Mouse (Mus musculus): ENCODE data around the gene Hoxb3. TPM values are rescaled to one million over a fixed set of nuclear protein-coding genes. Genes with fewer than 3 reads are reported as not detected.
A peak's percentile ranks its signal among the peaks of the same experiment; 100 is the strongest.

Gene Hoxb3
- polyA plus RNA-seq, 1 experiment from 2014 or later: 14.5 TPM

GRCm38 (mm10) chr11:96342576-96342930 is 19.4 kb downstream of the Hoxb3 start:
- WGBS: under 1% methylated on average over 4 of the region's 4 CpGs
- ATAC-seq (ENCODE audit: low FRiP score): no peak
- peak overlapping the region; percentile 83 for H3K4me2 ChIP-seq
- peaks cover 13% of the 10 kb centered on the region for H3K36me3 ChIP-seq
- H3K4me3 ChIP-seq: peak overlapping the region; percentile 57
- peaks cover 73% of the 10 kb centered on the region for H3K27me3 ChIP-seq
- peaks cover 67% of the 10 kb centered on the region for H3K4me1 ChIP-seq (replicated peaks)
- no peaks in the 10 kb centered on the region for H3K9me3 ChIP-seq
- H3K27ac ChIP-seq: peak overlapping the region; percentile 100
- peak overlapping the region; percentile 99 for H3K9ac ChIP-seq

DNA sequence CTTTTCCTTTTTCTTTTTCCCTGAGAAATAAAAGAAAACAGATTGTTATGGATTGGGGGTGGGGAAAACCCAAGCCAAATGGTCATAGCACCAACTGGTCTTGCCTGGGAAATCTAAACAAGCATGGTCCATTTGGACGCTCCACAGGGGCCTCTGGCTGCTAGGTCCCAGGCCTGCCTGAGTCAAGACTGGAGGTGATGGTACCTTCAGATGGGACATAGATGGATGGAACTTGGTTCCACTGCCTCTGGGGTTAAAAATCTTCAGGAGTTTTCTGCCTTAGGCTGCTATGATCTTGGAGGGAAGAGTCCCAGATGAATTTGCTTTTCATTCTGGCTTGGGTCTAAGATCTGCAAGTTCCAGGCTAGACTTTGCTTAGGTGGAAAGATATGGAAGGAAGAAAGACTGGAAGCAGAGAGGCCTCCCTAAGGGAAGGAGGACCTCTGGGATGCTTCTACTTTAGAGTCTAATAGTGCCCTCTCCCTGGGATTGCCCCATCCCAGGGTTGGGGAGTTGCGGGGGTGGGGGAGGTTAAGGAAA is 20.1 kb downstream of the Hoxb3 start:
- Histone ChIP-seq H3K4me1 (replicated peaks) (peaks cover 69% of the 10 kb centered on the region), H3K36me3 (peaks cover 13% of the 10 kb centered on the region), H3K9me3 (no peaks in the 10 kb centered on the region), H3K4me2 (peak overlapping the region; percentile 83), H3K27ac (peak overlapping the region; percentile 100), H3K9ac (peak overlapping the region; percentile 99), H3K4me3 (peak overlapping the region; percentile 57), H3K27me3 (peaks cover 69% of the 10 kb centered on the region)
- no peak for ATAC-seq (ENCODE audit: low FRiP score)
- WGBS: 10% methylated on average over 2 of the region's 2 CpGs

DNA sequence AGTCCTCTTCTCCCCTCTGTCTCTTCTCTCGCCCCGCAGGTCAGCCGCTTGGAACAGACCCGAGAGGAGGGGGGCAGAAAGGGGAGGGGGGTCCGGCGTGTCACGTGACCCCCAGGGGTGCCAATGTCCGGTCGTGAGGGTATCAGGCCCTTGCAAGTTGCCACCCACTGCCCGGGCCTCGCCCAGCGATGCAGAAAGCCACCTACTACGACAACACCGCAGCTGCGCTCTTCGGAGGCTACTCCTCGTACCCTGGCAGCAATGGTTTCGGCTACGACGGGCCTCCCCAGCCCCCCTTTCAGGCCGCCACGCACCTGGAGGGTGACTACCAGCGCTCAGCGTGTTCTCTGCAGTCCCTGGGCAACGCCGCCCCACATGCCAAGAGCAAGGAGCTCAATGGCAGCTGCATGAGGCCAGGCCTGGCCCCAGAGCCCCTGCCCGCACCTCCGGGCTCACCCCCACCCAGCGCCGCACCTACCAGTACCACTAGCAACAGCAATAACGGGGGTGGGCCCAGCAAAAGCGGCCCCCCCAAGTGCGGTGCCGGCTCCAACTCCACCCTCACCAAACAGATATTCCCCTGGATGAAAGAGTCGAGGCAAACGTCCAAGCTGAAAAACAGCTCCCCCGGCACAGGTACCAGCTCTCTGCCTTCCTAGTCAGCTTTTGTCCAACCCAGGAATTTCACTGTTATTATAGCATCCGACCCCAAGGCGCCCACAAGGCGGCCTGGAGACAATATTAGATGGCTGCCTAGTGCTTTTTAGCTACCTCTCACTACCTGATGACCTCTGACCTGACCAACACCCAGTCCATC is 21.1 kb downstream of the Hoxb3 start:
- WGBS: 3% methylated on average over 39 of the region's 40 CpGs
- Histone ChIP-seq H3K9me3 (no peaks in the 10 kb centered on the region), H3K4me1 (replicated peaks) (peaks cover 69% of the 10 kb centered on the region), H3K27ac (peak overlapping the region; percentile 100), H3K4me3 (peak overlapping the region; percentile 57), H3K27me3 (peaks cover 62% of the 10 kb centered on the region), H3K36me3 (peaks cover 13% of the 10 kb centered on the region), H3K9ac (peak overlapping the region; percentile 99), H3K4me2 (peak overlapping the region; percentile 83)
- ATAC-seq (ENCODE audit: low FRiP score): no peak

- Histone ChIP-seq H3K9me3 (no peaks in the 10 kb centered on the region), H3K27me3 (peaks cover 62% of the 10 kb centered on the region), H3K9ac (peak overlapping the region; percentile 99), H3K4me1 (replicated peaks) (peaks cover 70% of the 10 kb centered on the region), H3K27ac (peak overlapping the region; percentile 100), H3K36me3 (peaks cover 13% of the 10 kb centered on the region), H3K4me3 (peak overlapping the region; percentile 57), H3K4me2 (peak overlapping the region; percentile 83)
- ATAC-seq (ENCODE audit: low FRiP score): no peak
- 0% methylated on average over 6 of the region's 6 CpGs for WGBS
Observed at GRCm38 (mm10) chr11:96344878-96345159, 21.7 kb downstream of the Hoxb3 start.

- no peak for ATAC-seq (ENCODE audit: low FRiP score)
- Histone ChIP-seq H3K9ac (peak overlapping the region; percentile 99), H3K9me3 (no peaks in the 10 kb centered on the region), H3K4me2 (peak overlapping the region; percentile 83), H3K4me3 (peak overlapping the region; percentile 57), H3K27ac (peak overlapping the region; percentile 100), H3K27me3 (peaks cover 62% of the 10 kb centered on the region), H3K4me1 (replicated peaks) (peaks cover 70% of the 10 kb centered on the region), H3K36me3 (peaks cover 13% of the 10 kb centered on the region)
- under 1% methylated on average over 35 of the region's 56 CpGs for WGBS
Observed at GRCm38 (mm10) chr11:96345220-96345892, 22.2 kb downstream of the Hoxb3 start.

DNA sequence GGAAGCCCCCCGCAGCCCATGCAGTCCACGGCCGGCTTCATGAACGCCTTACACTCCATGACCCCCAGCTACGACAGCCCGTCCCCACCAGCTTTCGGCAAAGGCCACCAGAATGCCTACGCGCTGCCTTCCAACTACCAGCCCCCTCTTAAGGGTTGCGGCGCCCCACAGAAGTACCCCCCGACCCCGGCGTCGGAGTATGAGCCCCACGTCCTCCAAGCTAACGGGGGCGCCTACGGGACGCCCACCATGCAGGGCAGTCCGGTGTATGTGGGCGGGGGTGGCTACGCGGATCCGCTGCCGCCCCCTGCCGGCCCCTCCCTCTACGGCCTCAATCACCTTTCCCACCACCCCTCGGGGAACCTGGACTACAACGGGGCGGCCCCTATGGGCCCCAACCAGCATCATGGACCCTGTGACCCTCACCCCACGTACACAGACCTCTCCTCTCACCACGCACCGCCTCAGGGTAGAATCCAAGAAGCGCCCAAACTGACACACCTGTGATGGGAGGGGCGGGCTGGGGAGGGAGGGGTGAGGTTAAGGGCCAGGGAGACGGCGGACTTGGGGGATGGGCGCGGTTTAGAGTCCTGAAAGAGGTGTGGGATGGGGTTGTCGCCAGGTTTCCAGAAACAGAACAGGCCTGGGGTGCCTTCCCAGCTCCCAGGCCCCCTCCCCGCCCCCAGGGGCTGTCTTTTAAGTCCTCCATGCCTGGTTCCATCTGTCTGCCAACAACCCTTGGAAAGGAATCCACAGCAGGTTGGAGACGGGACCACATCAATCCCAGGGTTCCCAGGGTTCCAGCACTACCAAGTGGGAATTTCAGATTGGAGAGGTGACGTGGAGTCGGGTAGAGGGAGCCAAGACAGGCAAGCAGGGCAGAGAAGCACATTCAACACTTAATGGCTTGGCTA is 23.0 kb downstream of the Hoxb3 start:
- peak overlapping the region; percentile 83 for H3K4me2 ChIP-seq
- peak overlapping the region; percentile 100 for H3K27ac ChIP-seq
- WGBS: 2% methylated on average over 45 of the region's 45 CpGs
- H3K27me3 ChIP-seq: peaks cover 62% of the 10 kb centered on the region
- no peak for ATAC-seq (ENCODE audit: low FRiP score)
- H3K4me3 ChIP-seq: peak overlapping the region; percentile 57
- H3K36me3 ChIP-seq: peaks cover 13% of the 10 kb centered on the region
- peaks cover 77% of the 10 kb centered on the region for H3K4me1 ChIP-seq (replicated peaks)
- H3K9ac ChIP-seq: peak overlapping the region; percentile 99
- H3K9me3 ChIP-seq: no peaks in the 10 kb centered on the region

DNA sequence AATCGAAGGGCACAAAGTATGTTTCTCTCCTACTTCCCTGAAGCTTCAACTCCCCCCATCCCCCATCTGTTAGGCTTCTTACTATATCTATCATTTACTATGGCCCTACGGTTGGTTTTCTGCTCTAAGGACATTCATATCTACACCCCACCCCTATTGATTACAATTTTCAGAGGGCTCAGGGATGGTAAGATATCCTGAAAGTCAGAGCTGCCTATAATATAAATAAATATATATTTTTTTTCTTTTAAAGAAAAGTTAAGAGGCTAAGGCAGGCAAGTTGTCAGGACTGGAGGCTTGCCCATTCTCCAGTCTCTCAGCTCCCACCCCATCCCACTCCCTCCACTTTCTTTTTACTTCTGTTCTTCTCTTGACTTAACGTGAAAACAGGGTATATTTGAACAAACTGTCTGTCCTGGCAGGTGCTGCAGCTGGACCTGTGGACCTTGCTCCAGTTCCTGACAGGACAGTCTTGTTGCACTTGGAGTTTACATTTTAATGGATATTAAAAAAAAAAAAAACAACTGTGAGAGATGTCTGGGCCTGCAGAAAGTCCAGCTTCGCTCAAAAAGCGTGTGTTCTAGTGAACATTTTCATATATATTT is 23.9 kb downstream of the Hoxb3 start:
- peak overlapping the region; percentile 100 for H3K27ac ChIP-seq
- 19% methylated on average over 5 of the region's 5 CpGs for WGBS
- H3K9me3 ChIP-seq: no peaks in the 10 kb centered on the region
- peak overlapping the region; percentile 57; the same call in 1 of the 2 replicates for H3K4me3 ChIP-seq
- peak overlapping the region; percentile 83 for H3K4me2 ChIP-seq
- H3K9ac ChIP-seq: peak overlapping the region; percentile 99
- peaks cover 78% of the 10 kb centered on the region for H3K4me1 ChIP-seq (replicated peaks)
- peaks cover 63% of the 10 kb centered on the region for H3K27me3 ChIP-seq
- peaks cover 13% of the 10 kb centered on the region for H3K36me3 ChIP-seq
- no peak for ATAC-seq (ENCODE audit: low FRiP score)

DNA sequence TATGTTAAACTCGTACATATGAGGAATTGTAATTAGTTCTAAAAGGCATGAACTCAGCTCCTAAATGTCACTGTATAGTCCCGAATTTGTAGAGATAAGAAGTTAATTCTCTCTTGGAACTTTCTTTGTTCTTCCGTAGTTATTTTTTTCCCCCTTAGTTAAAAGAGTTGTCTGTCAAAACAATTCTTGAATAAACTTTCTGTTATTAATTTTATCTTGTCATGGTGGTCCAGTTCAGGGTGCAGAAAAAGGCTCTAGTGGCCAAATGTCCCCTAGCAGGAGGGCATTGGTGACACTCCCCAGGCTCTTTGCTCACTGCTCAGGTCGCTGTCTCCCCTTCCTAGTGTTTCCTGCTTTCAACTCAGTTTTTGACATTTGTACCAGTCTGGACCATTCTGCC is 24.6 kb downstream of the Hoxb3 start:
- H3K4me3 ChIP-seq: peak overlapping the region; percentile 7; the same call in 1 of the 2 replicates
- no peaks in the 10 kb centered on the region for H3K9me3 ChIP-seq
- peaks cover 13% of the 10 kb centered on the region for H3K36me3 ChIP-seq
- H3K4me2 ChIP-seq: peak overlapping the region; percentile 80
- H3K27me3 ChIP-seq: peaks cover 65% of the 10 kb centered on the region
- 7% methylated on average over 4 of the region's 4 CpGs for WGBS
- no peak for ATAC-seq (ENCODE audit: low FRiP score)
- peaks cover 78% of the 10 kb centered on the region for H3K4me1 ChIP-seq (replicated peaks)
- peak overlapping the region; percentile 100 for H3K27ac ChIP-seq
- peak overlapping the region; percentile 100 for H3K9ac ChIP-seq

GRCm38 (mm10) chr11:96348141-96348928 is 25.2 kb downstream of the Hoxb3 start:
- Histone ChIP-seq H3K9ac (peak overlapping the region; percentile 100), H3K27me3 (peaks cover 68% of the 10 kb centered on the region), H3K4me3 (peak overlapping the region; percentile 24), H3K27ac (peak overlapping the region; percentile 100), H3K9me3 (no peaks in the 10 kb centered on the region), H3K4me2 (peak overlapping the region; percentile 80), H3K4me1 (replicated peaks) (peaks cover 73% of the 10 kb centered on the region), H3K36me3 (peaks cover 16% of the 10 kb centered on the region)
- whole genome bisulfite sequencing: 5% methylated on average over 21 of the region's 21 CpGs
- ATAC-seq (ENCODE audit: low FRiP score): no peak

DNA sequence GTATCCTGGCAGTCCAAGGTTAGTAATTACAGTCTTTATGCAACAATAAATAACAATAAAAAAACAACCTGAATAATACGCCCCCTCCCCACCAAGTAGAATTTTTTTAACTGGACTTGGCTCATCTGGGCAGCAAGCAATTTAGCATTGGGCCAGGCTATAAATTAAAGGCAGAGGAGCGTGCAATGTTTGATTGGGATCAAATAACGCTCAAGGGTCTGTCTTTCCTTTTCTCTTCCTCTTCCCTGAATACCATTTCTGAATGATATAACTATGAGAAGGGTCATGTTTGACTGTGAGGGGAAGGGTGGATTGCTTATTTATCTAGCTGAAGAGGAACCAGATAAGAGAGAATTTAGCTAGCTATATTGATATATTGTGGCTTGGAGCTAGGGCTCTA is 25.9 kb downstream of the Hoxb3 start:
- peak overlapping the region; percentile 80 for H3K4me2 ChIP-seq
- peak overlapping the region; percentile 24 for H3K4me3 ChIP-seq
- peak overlapping the region; percentile 100 for H3K27ac ChIP-seq
- H3K9me3 ChIP-seq: no peaks in the 10 kb centered on the region
- H3K9ac ChIP-seq: peak overlapping the region; percentile 100
- WGBS: 7% methylated on average over 3 of the region's 3 CpGs
- H3K36me3 ChIP-seq: peaks cover 18% of the 10 kb centered on the region
- H3K4me1 ChIP-seq (replicated peaks): peaks cover 67% of the 10 kb centered on the region
- peaks cover 63% of the 10 kb centered on the region for H3K27me3 ChIP-seq
- ATAC-seq (ENCODE audit: low FRiP score): no peak

Measured in hindbrain, embryonic 13.5 days (tissue).